Mouse (Mus musculus): Measurements from ENCODE around the gene Cdpf1. TPM values are rescaled to one million over a fixed set of nuclear protein-coding genes. Genes with fewer than 3 reads are reported as not detected.
A peak's percentile ranks its signal among the peaks of the same experiment; 100 is the strongest.

The Cdpf1 gene
- polyA plus RNA-seq, 1 experiment from 2014 or later: 17.9 TPM

DNA sequence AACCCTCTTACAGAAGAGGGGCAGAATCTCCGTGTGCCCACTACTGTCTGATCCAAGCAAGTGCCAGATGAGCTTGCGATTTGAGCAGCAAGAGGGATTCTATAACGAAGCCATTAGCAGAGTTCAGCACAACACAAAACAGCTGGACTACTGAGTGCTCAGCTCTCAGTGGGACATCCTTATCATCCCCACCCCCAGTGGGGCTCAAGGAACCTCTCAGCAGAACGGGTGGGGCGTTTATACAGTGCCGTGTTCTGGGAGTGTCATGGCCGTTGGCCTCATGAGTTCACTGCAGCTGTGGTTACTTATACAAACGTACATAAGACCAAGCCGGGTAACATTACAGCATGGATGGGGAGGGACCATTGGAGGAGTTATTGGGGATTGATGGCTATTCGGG lies 1.9 kb upstream of the Cdpf1 start:
- no peaks in the 10 kb centered on the region; the same call in 1 of the 2 replicates for H3K9me3 ChIP-seq (ENCODE audit: control insufficient read depth, low read length)
- no peak for DNase-seq
- no peak overlapping the region for H3K27ac ChIP-seq (replicated peaks; ENCODE audit: low read depth, low read length)
- H3K4me2 ChIP-seq (ENCODE audit: low read length): no peak overlapping the region
- 75% methylated on average over 10 of the region's 10 CpGs for WGBS
- no peak for ATAC-seq (ENCODE audit: low FRiP score, low TSS enrichment)
- peaks cover 9% of the 10 kb centered on the region for H3K4me1 ChIP-seq (ENCODE audit: control insufficient read depth, insufficient read depth, low read length)
- H3K9ac ChIP-seq (replicated peaks; ENCODE audit: low read length): no peak overlapping the region
- no peaks in the 10 kb centered on the region for H3K27me3 ChIP-seq (ENCODE audit: control insufficient read depth, insufficient read depth, low read length)
- no peaks in the 10 kb centered on the region for H3K36me3 ChIP-seq (ENCODE audit: control insufficient read depth, insufficient read depth, low read length)
- no peak overlapping the region for H3K4me3 ChIP-seq (replicated peaks; ENCODE audit: low read depth, low read length)

DNA sequence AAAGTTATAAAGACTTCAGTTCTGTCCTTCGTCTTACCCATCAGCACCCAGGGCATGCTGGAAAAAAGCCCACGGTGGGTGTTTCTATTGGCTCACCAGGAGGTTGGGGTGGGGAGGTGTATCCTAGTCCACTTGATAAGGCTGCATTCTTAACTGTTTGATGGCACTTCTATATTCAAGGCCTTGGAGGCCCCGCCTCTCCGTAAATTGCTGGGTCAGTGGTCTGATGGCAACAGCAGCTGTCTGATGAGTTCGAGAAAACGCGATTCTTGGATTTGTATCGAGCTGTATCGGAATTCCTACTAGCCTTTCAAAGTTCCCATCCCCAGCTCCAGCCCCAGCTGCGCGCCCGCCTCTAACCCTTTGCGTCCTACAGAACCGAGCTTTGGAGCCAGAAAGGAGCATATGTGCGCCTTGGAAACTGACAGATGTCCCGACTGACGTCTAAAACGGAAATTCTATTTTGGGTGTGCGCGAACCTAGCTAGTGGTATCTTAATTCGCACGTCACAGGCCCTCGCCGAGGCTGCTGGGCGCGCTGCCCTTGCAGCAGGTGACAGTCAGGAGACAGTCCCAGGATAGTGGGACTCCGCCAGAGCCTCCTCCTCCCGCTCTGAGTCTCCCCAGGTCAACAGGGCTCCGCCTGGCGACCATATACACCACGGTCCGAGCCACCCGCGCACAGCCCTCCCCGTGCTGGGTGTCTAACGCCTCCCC lies 533 bp downstream of the Cdpf1 start:
- Histone ChIP-seq H3K9me3 (ENCODE audit: control insufficient read depth, low read length) (no peaks in the 10 kb centered on the region), H3K27ac (replicated peaks; ENCODE audit: low read depth, low read length) (peak overlapping the region; percentile 88), H3K9ac (replicated peaks; ENCODE audit: low read length) (peak overlapping the region; percentile 78), H3K4me2 (ENCODE audit: low read length) (peak overlapping the region; percentile 77), H3K4me3 (replicated peaks; ENCODE audit: low read depth, low read length) (peak overlapping the region; percentile 75), H3K27me3 (ENCODE audit: control insufficient read depth, insufficient read depth, low read length) (no peaks in the 10 kb centered on the region), H3K4me1 (ENCODE audit: control insufficient read depth, insufficient read depth, low read length) (peaks cover 9% of the 10 kb centered on the region), H3K36me3 (ENCODE audit: control insufficient read depth, insufficient read depth, low read length) (no peaks in the 10 kb centered on the region)
- WGBS: 5% methylated on average over 36 of the region's 36 CpGs
- ATAC-seq (ENCODE audit: low FRiP score, low TSS enrichment) (peak; percentile 84), DNase-seq (peak; percentile 65)

DNA sequence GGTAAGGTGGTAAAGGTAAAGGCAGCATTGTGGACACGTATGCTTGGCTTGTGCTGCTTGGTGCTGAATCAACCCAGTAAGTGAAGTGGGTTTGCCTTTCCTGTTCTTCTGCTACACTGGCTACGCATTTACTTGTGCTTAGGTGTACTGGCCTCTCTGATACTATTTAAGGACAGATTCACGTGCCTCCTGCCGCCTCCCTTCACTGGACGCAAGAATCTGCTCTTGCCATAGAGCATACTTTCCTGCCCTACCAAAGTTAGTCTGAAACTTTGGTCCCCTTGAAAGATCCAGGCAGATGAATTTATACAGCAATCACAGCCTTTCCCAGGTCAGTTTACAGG lies 1.1 kb downstream of the Cdpf1 start:
- H3K27ac ChIP-seq (replicated peaks; ENCODE audit: low read depth, low read length): no peak overlapping the region
- WGBS: 88% methylated on average over 5 of the region's 5 CpGs
- no peak for ATAC-seq (ENCODE audit: low FRiP score, low TSS enrichment)

DNA sequence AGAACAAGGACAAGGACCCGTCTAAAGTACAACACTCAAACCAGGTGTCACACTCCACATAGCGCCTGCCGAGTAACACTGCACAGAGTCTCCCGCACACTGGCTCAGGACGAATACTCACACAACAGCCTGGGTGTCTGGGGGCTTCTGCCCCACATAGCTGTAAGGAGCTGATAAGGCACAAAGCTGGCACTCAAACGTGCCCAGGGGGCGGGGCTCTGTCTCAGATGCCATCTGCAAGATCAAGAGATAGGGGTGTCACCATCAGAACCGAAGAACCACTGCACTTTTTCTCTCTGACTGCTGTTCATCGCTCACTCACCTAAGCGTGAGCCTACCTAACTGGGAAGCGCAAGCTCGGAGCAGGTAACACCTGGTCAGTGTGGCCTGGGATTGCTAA lies 2.4 kb downstream of the Cdpf1 start:
- ATAC-seq (ENCODE audit: low FRiP score, low TSS enrichment) (no peak), DNase-seq (no peak)
- H3K4me1 ChIP-seq (ENCODE audit: control insufficient read depth, insufficient read depth, low read length): peaks cover 9% of the 10 kb centered on the region
- 85% methylated on average over 12 of the region's 12 CpGs for WGBS
- H3K4me2 ChIP-seq (ENCODE audit: low read length): no peak overlapping the region
- H3K9me3 ChIP-seq (ENCODE audit: control insufficient read depth, low read length): no peaks in the 10 kb centered on the region
- no peaks in the 10 kb centered on the region for H3K27me3 ChIP-seq (ENCODE audit: control insufficient read depth, insufficient read depth, low read length)
- no peak overlapping the region for H3K27ac ChIP-seq (replicated peaks; ENCODE audit: low read depth, low read length)
- H3K4me3 ChIP-seq (replicated peaks; ENCODE audit: low read depth, low read length): no peak overlapping the region
- no peak overlapping the region for H3K9ac ChIP-seq (replicated peaks; ENCODE audit: low read length)
- no peaks in the 10 kb centered on the region for H3K36me3 ChIP-seq (ENCODE audit: control insufficient read depth, insufficient read depth, low read length)

More for the DNA sequence above, 1.1 kb downstream of the Cdpf1 start:
- peak overlapping the region; percentile 75 for H3K4me3 ChIP-seq (replicated peaks; ENCODE audit: low read depth, low read length)
- H3K9me3 ChIP-seq (ENCODE audit: control insufficient read depth, low read length): no peaks in the 10 kb centered on the region
- H3K9ac ChIP-seq (replicated peaks; ENCODE audit: low read length): no peak overlapping the region; the same call in 1 of the 2 replicates
- no peaks in the 10 kb centered on the region for H3K27me3 ChIP-seq (ENCODE audit: control insufficient read depth, insufficient read depth, low read length)
- H3K4me1 ChIP-seq (ENCODE audit: control insufficient read depth, insufficient read depth, low read length): peaks cover 9% of the 10 kb centered on the region
- H3K36me3 ChIP-seq (ENCODE audit: control insufficient read depth, insufficient read depth, low read length): no peaks in the 10 kb centered on the region
- peak overlapping the region; percentile 77 for H3K4me2 ChIP-seq (ENCODE audit: low read length)
- DNase-seq: no peak

DNA sequence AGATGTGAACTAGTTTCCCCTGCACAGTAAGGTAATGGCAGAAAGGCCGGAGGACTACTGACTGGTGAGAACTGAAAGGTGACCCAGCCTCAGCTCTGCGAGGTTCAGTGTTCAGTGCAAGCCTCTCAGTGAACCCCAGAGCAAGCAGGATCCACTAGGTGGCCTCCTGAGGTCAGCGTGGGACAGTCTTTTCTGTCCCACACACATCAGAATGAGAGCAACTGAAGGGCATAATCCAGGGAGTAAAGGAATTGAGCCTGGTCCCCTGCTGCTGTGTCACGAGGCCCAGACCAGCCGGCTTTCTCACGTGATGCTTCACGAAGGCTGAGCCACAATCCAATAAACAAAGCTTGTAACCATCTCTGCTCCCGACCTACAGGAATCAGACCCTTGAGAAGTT lies 3.1 kb downstream of the Cdpf1 start:
- Histone ChIP-seq H3K4me3 (replicated peaks; ENCODE audit: low read depth, low read length) (no peak overlapping the region), H3K27ac (replicated peaks; ENCODE audit: low read depth, low read length) (no peak overlapping the region), H3K4me2 (ENCODE audit: low read length) (no peak overlapping the region), H3K36me3 (ENCODE audit: control insufficient read depth, insufficient read depth, low read length) (no peaks in the 10 kb centered on the region), H3K9me3 (ENCODE audit: control insufficient read depth, low read length) (no peaks in the 10 kb centered on the region), H3K27me3 (ENCODE audit: control insufficient read depth, insufficient read depth, low read length) (no peaks in the 10 kb centered on the region), H3K4me1 (ENCODE audit: control insufficient read depth, insufficient read depth, low read length) (peaks cover 9% of the 10 kb centered on the region), H3K9ac (replicated peaks; ENCODE audit: low read length) (no peak overlapping the region)
- no peak for DNase-seq
- no peak for ATAC-seq (ENCODE audit: low FRiP score, low TSS enrichment)
- WGBS: 46% methylated on average over 8 of the region's 8 CpGs

DNA sequence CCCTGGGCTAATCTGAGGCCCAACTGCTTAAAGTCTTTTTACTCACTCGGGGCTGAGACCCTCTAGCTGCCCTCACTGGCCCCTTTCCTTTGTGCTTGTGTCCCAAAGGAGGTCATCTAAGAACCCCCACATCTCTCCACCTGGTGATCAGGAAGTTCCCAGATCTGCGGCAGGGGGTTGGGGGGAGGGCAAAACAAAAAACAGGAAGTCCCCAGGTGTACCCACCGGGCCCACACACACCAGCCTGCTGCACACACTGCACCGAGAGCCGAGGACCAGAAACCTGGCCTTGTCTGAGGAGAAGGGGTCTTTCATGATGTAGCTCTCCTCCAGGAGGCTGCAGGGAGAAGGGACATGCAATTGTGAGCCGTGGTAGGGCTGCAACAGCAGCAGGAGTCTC lies 3.5 kb downstream of the Cdpf1 start:
- Histone ChIP-seq H3K27me3 (ENCODE audit: control insufficient read depth, insufficient read depth, low read length) (no peaks in the 10 kb centered on the region), H3K4me2 (ENCODE audit: low read length) (no peak overlapping the region), H3K4me1 (ENCODE audit: control insufficient read depth, insufficient read depth, low read length) (peaks cover 9% of the 10 kb centered on the region), H3K36me3 (ENCODE audit: control insufficient read depth, insufficient read depth, low read length) (no peaks in the 10 kb centered on the region), H3K27ac (replicated peaks; ENCODE audit: low read depth, low read length) (no peak overlapping the region), H3K9ac (replicated peaks; ENCODE audit: low read length) (no peak overlapping the region), H3K4me3 (replicated peaks; ENCODE audit: low read depth, low read length) (no peak overlapping the region), H3K9me3 (ENCODE audit: control insufficient read depth, low read length) (no peaks in the 10 kb centered on the region)
- WGBS: 81% methylated on average over 6 of the region's 6 CpGs
- ATAC-seq (ENCODE audit: low FRiP score, low TSS enrichment) (no peak), DNase-seq (no peak)

DNA sequence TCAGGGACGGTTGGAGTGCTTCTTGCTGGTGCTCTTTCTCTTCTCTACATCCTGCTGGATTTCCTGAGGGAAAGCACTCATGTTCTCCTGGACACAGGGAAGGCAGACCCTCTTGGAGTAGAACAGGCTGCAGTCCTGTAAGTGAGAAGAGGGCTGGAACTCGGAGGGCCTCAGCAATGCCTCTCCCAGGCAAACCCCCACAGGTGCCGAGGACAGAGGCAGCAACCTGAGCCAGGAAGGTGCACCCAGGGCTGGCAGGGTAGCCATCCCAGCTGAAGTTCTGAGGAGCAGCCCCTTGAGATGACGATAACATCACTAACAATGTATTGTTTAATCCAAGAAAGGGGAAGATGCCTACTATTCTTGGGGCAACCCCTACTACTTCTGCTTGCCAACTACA lies 4.1 kb downstream of the Cdpf1 start:
- H3K27ac ChIP-seq (replicated peaks; ENCODE audit: low read depth, low read length): no peak overlapping the region
- no peak overlapping the region for H3K9ac ChIP-seq (replicated peaks; ENCODE audit: low read length)
- H3K4me3 ChIP-seq (replicated peaks; ENCODE audit: low read depth, low read length): no peak overlapping the region
- no peak overlapping the region for H3K4me2 ChIP-seq (ENCODE audit: low read length)
- DNase-seq (no peak), ATAC-seq (ENCODE audit: low FRiP score, low TSS enrichment) (no peak)
- no peaks in the 10 kb centered on the region for H3K27me3 ChIP-seq (ENCODE audit: control insufficient read depth, insufficient read depth, low read length)
- peaks cover 9% of the 10 kb centered on the region for H3K4me1 ChIP-seq (ENCODE audit: control insufficient read depth, insufficient read depth, low read length)
- H3K36me3 ChIP-seq (ENCODE audit: control insufficient read depth, insufficient read depth, low read length): no peaks in the 10 kb centered on the region
- H3K9me3 ChIP-seq (ENCODE audit: control insufficient read depth, low read length): no peaks in the 10 kb centered on the region
- 87% methylated on average over 4 of the region's 4 CpGs for WGBS

DNA sequence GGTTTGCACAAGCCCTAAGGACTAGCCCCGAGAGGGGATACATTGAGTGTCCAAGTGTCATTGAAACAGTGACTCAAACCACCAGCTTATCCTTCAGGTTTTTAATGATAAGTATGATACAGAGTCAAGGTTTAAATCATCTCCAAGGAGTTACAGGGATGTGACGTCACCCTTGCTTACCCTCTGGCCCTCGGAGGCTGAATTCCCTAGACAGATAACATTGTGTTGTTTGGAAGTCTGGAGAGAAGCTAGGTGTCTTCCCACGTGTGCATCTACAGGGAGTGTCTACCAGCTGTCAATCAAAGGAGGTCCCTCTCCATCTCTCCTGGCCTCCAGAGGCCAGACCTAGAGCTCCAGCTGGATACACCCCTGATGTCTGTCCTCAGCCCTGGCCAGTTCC lies 4.6 kb downstream of the Cdpf1 start:
- H3K27me3 ChIP-seq (ENCODE audit: control insufficient read depth, insufficient read depth, low read length): no peaks in the 10 kb centered on the region
- ATAC-seq (ENCODE audit: low FRiP score, low TSS enrichment) (no peak), DNase-seq (no peak)
- WGBS: 87% methylated on average over 4 of the region's 4 CpGs
- H3K9ac ChIP-seq (replicated peaks; ENCODE audit: low read length): no peak overlapping the region
- no peak overlapping the region for H3K4me2 ChIP-seq (ENCODE audit: low read length)
- no peaks in the 10 kb centered on the region for H3K9me3 ChIP-seq (ENCODE audit: control insufficient read depth, low read length)
- H3K27ac ChIP-seq (replicated peaks; ENCODE audit: low read depth, low read length): no peak overlapping the region
- no peaks in the 10 kb centered on the region for H3K36me3 ChIP-seq (ENCODE audit: control insufficient read depth, insufficient read depth, low read length)
- H3K4me1 ChIP-seq (ENCODE audit: control insufficient read depth, insufficient read depth, low read length): peaks cover 6% of the 10 kb centered on the region; the same call in 1 of the 2 replicates
- H3K4me3 ChIP-seq (replicated peaks; ENCODE audit: low read depth, low read length): no peak overlapping the region

DNA sequence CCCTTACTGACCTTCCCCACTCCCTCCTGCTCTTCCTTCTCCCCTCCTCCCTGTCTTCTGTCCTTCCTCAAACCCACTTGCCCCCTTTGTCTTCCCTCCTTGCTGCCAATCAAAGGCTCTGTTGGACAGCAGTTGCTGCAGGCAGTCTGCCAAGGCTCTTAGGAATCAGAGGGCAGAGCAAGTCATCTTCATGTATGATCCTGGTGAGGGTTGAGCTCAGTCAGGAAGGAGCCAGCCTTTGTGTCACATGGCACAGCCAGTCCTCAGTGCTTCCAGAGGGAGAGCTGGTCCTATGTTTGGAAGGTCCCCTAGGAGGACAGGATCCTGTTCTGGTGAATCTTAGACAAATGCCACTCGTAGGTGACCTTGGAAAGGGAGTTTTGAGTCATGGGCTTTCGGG lies 8.6 kb downstream of the Cdpf1 start:
- Histone ChIP-seq H3K27me3 (ENCODE audit: control insufficient read depth, insufficient read depth, low read length) (no peaks in the 10 kb centered on the region), H3K9me3 (ENCODE audit: control insufficient read depth, low read length) (no peaks in the 10 kb centered on the region), H3K4me2 (ENCODE audit: low read length) (no peak overlapping the region), H3K4me3 (replicated peaks; ENCODE audit: low read depth, low read length) (no peak overlapping the region), H3K27ac (replicated peaks; ENCODE audit: low read depth, low read length) (no peak overlapping the region), H3K9ac (replicated peaks; ENCODE audit: low read length) (no peak overlapping the region), H3K36me3 (ENCODE audit: control insufficient read depth, insufficient read depth, low read length) (no peaks in the 10 kb centered on the region), H3K4me1 (ENCODE audit: control insufficient read depth, insufficient read depth, low read length) (no peaks in the 10 kb centered on the region)
- no peak for ATAC-seq (ENCODE audit: low FRiP score, low TSS enrichment)
- WGBS: 86% methylated on average over 2 of the region's 2 CpGs
- DNase-seq: peak; percentile 12
